Mouse (Mus musculus): ENCODE results near the gene Sorcs3.

Sorcs3 gene

DNA sequence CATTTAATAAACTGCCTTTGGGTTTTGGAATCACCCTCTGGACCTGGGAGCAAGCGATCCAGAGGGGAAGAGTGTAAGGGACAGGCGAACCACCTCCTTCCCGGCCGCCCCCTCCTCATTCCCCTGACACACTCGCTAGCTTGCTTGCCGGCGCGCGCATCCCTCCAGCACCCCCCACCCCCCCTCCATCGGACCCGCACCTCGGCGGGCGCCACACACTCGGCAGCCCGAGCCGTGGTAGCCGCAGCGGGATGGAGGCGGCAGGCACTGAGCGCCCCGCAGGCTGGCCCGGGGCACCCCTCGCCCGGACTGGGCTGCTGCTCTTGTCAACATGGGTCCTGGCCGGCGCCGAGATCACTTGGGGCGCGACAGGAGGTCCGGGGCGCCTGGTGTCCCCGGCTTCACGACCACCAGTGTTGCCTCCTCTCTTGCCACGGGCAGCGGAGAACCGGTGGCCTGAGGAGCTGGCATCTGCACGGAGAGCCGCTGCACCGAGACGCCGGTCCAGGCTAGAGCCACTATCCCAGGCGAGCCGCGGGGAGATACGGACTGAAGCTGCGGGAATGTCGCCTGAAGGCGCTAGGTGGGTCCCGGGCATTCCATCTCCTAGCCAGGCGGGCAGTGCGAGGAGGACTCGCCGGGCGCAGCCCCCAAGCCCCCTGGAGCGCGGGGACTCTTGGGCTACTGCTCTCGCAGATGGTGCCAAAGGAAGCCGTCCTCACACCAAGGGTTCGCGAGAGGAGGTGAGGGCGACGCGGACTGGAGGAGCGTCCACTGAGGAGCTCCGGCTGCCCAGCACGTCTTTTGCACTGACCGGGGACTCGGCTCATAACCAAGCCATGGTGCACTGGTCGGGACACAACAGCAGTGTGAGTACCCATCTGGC is at the start of gene Sorcs3:
TSS of gene Sorcs3 (plus strand) at position 97 of the 886 bp plus-strand sequence.
- WGBS, result under 1% methylated on average over 70 of the region's 70 CpGs

DNA sequence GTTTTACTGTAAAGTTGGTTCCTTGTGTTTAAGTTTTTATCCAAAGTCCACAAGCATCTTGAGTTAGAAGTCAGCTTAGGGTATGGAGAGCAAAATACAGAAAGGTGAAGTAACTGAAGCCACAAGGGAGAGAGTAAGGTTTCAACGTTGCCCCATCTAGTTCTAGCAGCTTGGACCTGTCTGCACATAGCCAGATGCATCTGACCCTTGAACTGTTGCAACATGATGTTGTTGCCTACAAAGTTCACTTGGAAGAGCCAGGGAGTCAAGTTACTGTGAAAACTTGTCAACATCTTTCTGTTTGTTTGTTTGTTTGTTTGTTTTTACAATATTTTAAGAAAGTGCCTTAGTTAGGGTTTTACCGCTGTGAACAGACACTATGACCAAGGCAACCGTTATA is 40.5 kb upstream of the Sorcs3 start:
- WGBS, result 91% methylated on average over 3 of the region's 3 CpGs

DNA sequence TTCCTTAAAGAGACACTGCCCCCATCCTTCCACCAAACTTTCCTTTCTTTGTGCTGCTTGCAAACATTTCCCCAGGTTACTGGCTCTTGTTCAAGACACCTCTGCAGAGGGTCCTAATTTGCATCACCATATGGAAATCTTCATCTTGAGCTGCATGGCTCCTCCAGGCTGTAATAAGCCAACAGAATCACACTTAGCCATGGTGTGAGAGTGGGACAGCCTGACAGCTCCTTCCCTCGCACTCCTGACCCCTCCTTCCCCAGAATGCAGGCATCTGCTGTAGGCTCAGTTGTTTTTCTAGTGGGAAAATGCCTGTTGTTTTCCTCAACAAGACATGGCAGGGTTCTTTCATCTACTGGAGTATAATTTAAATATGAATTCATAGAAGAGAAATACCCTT is 38.7 kb upstream of the Sorcs3 start:
- WGBS, result 43% methylated on average over 1 of the region's 1 CpGs

DNA sequence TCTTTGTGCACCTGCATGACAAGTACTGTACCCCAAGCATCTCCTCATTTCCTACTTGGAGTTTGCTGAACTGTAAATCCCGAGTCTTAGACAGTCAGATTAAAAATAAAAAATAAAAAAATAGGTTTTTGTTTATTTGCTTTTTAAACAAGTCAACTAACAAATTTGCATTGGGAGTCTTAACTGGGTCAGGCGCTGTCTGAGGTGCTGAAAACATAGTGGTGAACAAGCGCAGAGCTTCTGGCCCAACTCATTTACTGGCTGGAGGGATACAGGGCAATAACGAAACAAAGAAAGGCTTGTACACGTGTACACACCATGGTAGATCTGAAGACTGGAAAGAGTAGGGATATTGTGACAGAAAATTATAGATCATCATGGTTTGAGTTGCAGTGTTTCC is 37.5 kb upstream of the Sorcs3 start:
- 65% methylated on average over 5 of the region's 5 CpGs for WGBS

DNA sequence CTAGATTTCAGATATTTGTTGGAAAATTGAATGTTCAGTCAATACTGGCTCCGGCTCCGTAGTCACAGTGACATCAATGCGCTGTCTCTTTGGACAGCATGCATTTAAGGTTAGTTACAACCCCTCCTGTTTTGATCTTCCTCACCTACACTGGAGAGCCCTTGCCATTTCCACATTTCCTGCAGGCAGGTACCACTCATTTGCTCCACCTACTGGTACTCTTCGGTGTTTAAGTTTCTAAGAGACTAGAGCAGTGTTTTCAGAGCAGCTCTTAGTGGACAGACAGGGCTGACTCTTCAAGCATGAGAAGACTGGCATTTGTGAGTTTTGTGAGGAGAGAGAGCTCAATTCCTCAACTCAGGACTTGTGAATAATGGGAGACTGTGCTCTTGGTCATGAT is 31.1 kb upstream of the Sorcs3 start:
- WGBS, result 76% methylated on average over 4 of the region's 4 CpGs

DNA sequence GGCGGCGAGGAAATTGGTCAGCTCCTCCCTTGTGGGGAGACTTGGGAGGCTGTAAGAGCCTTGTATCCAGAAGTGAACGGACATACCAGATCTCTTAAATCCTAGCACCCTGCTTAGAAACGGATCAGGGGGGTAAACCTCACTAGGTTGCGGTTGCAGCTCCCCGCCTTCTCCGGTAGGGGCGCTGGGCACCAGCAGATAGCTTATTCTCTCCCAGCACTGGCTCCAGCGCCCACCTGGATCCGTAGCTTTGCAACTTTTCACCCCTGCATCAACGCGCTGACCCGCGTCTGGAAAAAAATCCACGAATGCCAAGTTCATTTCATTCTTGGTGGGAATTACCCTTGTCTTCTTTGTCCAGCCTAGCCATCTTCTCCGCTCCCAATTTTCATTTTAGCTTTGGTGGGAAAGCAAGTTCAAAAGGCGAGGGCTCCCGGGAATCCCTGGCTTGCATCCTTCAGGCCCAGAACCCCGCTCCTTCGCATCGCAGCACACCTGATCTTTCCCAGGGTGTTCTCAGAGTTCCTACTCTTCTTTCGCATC is 1.8 kb upstream of the Sorcs3 start:
- WGBS, result 2% methylated on average over 22 of the region's 22 CpGs

DNA sequence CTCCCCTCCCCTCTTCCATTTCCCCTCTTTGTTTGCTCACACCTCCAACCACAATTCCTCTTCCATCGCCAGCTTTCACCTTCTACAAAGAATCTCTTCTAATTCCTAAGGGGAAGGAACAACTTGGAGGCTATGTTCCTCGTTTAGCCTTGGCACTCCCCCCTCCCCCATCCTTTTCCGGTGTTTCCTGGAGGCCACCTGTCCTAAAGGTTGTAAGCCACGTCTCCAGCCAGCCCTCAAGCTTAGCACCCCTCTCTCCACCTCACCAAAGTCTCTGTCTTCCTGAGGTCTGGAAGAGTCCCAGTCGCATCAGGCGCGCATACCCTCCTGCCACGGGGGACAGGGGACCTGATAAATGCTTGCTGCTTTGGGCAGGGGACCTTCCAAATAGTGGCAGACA is 1.3 kb upstream of the Sorcs3 start:
- 3% methylated on average over 8 of the region's 8 CpGs for WGBS

DNA sequence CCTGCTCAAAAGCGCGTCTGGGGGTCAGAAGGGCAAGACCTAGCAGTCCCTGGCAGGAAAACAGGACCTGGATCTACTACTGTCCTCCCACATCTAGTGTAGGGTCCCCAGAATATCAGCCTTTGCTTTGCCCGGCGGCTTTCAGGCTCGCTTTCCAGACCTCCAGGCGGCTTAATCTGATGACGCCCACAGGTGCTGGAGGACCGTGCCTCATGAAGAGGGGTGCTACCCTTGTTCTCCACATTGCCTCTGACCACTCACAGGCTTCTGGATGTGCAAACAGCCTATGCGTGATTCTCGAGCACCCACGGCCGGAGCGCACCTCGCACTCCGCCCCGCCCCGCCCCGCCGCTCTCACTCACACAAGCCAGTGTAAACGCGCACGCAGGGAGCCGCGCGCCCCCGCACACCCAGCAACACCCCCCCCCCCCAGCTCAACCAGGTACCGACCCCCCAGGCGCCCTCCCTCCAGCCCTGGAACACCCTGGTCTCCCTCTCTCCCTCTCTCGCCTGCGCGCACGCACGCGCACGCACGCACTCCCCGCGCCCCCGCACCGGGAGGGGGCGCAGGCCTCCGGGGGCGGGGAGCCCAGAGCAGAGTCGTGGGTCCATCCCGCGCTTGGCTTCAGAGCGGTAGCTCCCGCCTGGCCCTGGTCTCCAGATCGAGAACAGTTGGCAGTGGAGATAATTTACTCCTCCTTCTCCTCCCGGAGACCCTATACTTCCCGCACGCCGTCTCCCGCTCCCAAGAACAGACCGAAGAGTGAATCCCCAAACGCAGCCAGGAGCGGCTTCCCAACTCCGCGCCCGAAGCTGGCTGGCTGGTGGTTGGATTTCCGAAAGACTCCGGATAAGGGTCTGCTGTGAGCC is 698 bp upstream of the Sorcs3 start:
- WGBS, result 2% methylated on average over 39 of the region's 62 CpGs

DNA sequence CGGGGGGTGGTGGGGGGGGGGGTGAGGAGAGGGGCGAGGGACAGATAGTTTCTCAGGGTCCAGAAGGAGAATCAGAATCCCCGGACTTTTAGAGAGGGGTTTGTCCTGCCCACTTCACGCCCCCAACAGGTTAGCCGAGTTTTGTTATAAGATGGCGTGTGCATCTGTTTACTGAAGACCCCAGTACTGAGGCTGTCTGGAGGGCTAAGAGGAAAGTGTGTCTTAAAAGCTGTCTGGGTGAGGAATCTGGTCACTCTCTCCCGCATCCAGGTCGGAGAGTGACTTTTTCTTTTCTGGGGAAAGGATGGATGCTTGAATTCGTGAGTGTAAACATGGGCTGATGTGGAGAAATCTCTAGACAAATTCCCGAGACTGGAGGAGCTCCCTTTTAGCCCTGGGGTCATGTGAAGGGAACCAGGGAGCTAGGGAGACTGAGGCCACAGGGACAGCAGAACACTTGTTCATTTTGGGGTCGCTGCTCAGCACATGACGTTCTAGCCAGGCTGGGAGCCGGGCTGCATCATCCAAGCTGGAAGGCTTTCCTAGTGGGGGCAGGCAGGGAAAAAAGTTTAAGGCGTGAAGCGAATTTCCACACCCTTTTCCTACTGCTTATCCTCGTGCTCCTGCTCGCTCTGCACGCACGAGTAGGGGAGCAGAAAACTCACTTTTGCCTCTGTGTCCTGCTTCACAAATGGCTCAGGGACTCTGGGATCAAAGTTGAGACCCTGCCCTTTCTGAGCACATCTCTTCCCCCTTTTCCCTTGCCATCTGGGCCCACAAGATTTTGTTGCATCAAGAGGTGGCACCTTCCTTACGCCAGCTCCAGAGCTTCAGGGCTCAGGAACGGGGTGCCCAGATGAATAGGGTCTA is 1.3 kb downstream of the Sorcs3 start:
- 5% methylated on average over 21 of the region's 21 CpGs for WGBS

DNA sequence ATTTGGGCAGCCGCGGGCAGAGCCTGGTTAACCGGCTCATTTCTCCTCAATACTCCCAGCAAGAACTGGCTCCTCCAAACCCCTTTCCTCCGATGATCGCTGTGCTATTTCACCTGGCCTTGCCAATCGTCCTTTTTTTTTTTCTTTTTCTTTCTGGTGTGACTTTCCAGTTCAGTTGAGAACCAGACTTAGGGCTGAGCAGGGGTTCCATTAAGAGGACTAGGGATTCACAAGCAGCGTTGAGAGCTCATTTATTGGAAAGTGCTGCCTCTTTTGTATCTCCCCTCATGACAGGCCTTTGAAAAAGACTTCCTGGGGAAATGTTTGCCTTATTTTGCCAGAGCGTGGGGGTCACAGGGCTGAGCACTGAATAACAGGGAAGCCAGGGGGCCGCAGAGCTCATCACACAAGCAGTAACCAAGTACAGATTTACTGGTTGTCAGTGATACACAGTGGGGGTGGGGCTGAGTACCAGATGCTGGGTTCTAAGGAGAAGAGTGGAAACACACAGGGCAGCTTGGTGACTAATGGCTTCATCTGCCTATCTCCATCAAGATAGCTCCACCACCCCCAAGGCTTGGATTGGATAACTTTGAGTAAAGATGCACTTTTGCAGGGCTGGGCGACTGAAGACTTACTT is 2.0 kb downstream of the Sorcs3 start:
- 27% methylated on average over 10 of the region's 10 CpGs for WGBS

DNA sequence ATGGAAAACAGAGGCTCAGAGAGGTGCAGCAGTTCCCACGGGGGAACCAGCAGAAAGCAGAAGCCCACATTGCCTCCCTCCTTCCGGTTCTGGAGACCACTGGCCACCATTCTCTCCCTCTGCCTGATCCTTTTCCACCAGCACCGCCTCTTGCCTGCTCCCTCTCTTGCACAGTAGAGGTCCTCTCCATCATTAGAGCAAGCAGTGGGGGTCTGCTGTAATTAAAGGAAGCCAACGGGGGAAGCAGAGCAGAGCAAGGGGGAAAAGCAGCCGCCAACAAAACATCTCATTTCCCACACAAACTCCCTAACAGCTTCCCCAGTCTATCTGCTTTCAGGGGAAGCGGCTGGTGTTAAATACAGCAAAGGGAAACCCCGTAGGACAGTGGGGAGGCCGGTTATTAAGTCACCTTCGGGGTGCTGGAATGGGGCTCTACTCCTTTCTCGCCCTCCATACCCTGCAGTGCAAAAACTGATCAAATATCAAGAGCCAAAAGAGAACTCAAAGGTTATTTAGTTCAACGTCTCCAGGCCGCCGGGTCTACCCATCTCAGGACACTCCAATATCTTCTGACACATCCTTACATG is 32.1 kb downstream of the Sorcs3 start:
- 39% methylated on average over 13 of the region's 13 CpGs for WGBS

DNA sequence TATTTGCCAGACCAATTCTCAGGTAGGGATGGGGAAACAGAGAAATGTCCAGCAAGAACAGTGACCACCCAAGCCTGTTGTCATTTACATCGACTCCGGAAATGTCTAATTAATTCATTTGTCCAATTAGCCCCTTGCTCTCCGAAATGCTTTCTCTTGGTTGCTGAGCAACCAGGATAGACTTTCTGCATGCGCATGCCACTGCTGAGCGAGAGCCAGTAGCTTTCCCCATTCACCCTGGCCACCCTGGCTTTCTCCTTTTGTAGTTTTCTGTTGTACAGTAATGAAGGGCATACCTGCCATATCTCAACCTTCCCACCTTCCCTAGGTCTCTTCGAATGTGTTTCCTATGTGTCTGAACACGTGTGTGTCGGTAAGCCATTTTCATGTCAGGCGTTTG is 32.6 kb downstream of the Sorcs3 start:
- WGBS, result 53% methylated on average over 9 of the region's 9 CpGs

DNA sequence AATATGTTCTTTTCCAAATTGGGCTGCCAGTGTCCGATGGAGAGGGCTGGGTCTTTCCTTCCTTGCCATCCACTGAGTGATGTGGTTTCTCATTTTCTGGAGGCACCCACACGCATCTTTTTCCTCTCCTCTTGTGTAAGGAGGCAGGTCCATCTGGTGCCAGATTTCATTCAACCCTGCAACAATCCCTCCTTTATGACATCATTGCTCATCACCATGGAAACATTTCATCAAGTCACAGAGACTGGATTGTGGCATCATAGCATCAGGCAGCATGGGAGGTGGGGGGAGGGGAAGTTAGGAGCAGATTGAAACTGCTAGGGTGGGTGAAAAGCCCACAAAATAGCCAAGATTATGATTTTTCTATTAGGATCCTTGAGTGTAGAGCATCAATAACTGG is 35.1 kb downstream of the Sorcs3 start:
- 33% methylated on average over 2 of the region's 2 CpGs for WGBS

DNA sequence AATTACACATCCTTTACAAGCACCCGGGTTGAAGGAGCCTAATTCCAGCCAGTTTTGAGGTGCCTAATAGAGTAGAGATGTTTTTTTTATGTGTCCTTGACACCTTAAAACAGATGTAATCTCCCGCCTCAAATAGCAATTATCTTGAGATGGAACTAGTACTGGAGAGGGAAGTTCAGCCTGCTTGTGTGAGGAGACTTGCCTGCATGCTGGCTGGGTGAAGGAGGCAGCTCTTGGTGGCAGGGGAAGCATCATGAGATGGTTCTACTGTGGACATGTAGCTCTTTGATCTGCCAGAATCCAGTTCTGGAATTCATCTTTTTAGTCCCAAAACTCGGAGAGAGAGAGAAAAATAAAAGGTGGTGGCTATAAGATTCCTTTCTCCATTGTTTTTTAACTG is 38.2 kb downstream of the Sorcs3 start:
- 84% methylated on average over 3 of the region's 3 CpGs for WGBS

DNA sequence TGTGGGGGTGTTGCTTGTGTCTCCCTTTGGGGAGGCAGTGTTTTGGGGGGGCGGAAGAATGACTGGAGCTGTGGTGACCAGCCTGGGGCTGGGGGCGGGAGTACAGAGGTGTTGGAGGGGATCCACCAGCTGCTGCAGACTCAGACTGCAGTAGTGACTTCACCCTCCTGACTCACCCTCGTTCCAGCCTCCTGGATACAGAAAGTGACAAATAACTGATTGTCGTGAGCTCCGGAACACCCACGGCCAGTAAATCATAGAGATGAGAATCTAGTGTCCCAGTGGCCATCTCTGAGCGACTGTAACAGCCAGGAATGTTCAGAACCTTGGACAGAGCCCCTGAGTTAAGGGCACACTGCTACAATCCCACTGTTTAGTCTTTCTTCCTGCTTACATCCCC is 53.4 kb downstream of the Sorcs3 start:
- WGBS, result 44% methylated on average over 7 of the region's 7 CpGs

DNA sequence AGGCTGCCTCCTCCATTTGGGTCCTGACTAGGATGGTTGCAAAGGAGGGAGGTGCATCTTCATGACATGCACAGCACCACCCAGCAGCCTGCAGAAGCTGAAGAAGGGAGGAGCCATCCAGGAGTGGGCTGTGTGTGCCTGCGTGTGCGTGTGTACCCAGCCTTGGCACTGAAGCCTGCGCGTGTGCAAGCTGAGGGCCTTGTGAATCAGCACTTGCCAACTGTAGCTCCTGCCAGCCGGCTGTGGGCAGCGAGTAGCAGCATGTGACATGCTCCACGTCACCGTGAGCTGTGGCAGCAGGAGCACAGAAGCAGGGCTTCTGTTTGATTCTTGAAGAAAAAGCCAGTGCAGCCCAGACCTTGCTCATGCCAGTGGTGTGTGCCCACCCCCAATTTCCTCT is 54.8 kb downstream of the Sorcs3 start:
- 23% methylated on average over 8 of the region's 8 CpGs for WGBS

DNA sequence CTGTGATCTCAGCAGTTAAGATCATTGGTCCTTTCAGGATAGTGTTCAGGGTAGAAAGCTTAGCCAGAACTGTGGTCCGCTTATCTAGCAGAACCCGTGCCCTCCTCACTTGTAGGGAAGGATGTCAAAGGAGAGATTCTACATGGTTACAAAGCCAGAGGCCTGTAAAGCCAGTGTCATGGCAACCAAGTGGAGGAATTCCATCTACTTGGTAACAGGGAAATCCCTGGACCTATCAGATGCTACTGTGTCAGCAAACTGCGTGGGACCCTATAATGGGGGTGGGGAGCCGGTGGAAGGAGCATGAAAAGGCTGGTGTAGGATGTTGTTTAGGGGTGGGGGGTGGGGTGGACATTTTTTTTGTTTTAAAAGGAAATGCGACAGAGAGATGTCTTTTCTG is 57.9 kb downstream of the Sorcs3 start:
- WGBS, result 62% methylated on average over 5 of the region's 5 CpGs

DNA sequence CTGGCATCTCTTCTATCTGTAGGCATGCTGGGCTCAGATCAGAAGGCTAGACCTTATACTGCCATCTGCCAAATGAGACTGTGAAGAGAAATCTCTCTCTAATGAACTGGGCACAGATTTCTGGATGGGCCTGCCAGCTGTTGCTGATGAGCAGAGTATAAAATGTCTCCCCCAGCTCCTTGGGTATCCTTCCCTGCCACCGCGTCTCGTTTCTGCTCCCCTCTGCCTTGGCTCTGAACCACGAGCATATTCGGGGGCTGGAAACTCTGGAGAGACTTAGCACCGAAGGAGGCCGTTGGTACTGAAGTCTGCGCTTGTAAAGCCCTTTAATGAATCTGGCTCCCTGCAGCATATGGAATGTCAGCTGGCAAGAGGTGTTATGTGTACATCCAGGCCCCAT is 74.4 kb downstream of the Sorcs3 start:
- 46% methylated on average over 8 of the region's 8 CpGs for WGBS

DNA sequence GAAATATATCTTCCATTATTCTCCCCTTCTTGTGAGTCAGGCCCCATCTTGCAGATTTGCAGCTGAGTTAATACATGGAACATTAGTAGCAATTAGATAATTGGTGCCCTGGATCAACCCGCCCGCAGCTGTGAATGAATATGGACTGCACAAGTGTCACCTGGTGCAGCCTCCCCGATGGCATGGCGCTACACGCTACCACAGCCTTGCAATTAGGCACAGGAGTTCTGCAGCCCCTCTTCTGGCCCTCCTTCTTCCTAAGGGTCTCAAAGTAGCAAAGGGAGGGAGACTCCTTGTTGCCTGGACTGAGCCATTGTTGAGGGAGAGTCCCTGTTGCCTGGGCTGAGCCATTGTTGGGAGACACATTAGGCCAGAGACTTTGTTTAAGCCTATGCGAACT is 76.4 kb downstream of the Sorcs3 start:
- 83% methylated on average over 6 of the region's 6 CpGs for WGBS

DNA sequence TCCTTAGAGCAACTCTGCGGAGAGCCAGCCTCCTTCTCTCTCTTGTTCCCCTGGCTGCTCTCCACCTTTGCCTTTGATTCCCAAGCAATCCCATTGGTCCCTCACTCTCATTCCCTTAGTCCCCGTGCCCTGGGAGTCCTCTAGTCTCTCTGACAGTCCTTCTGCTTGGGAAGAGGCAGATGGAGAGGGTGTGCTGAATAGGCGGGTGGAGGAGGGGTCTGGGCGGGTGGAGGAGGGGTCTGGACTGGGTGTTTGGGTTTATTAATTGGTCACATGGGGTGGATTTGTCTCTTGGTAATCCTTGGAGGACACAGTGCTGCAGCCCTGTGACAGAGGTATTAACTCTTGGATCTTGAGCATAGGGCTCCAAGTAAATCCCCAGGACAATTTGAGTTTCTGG is 77.4 kb downstream of the Sorcs3 start:
- 65% methylated on average over 4 of the region's 4 CpGs for WGBS

All from cerebral cortex, adult 2 months (tissue).